Mouse (Mus musculus) retina, adult 2 months (tissue): ENCODE data around the gene Slc38a3.
A peak's percentile ranks its signal among the peaks of the same experiment; 100 is the strongest.

Experiments used
- DNase-seq: peaks from one replicate; pipeline ENCODE4 v3.0.0-alpha.2; 2012; ENCODE audit warnings: low read depth, low spot score

Gene Slc38a3

GRCm38 (mm10) chr9:107666751-107667205, 2.6 kb downstream of the Slc38a3 start:
- DNase-seq, result no peak

- DNase-seq, result no peak
Observed at GRCm38 (mm10) chr9:107665308-107665707, 4.0 kb downstream of the Slc38a3 start.

GRCm38 (mm10) chr9:107663525-107663924, 5.8 kb downstream of the Slc38a3 start:
- no peak for DNase-seq

GRCm38 (mm10) chr9:107662342-107662741, 7.0 kb downstream of the Slc38a3 start:
- no peak for DNase-seq

GRCm38 (mm10) chr9:107660777-107661176, 8.6 kb downstream of the Slc38a3 start:
- DNase-seq, result no peak

GRCm38 (mm10) chr9:107659961-107660360, 9.4 kb downstream of the Slc38a3 start:
- no peak for DNase-seq

- DNase-seq, result no peak
Observed at GRCm38 (mm10) chr9:107659551-107659950, 9.8 kb downstream of the Slc38a3 start.

GRCm38 (mm10) chr9:107658096-107658495, 11.2 kb downstream of the Slc38a3 start:
- no peak for DNase-seq

- peak; percentile 84 for DNase-seq
Observed at GRCm38 (mm10) chr9:107657144-107657543, 12.2 kb downstream of the Slc38a3 start.

- DNase-seq, result no peak
Observed at GRCm38 (mm10) chr9:107654585-107654984, 14.7 kb downstream of the Slc38a3 start.

GRCm38 (mm10) chr9:107653474-107653873, 15.9 kb downstream of the Slc38a3 start:
- no peak for DNase-seq

- DNase-seq, result no peak
Observed at GRCm38 (mm10) chr9:107650708-107651481, 18.4 kb downstream of the Slc38a3 start.

GRCm38 (mm10) chr9:107650225-107650624, 19.1 kb downstream of the Slc38a3 start:
- no peak for DNase-seq

GRCm38 (mm10) chr9:107648767-107649166, 20.6 kb downstream of the Slc38a3 start:
- DNase-seq, result no peak

- no peak for DNase-seq
Observed at GRCm38 (mm10) chr9:107646975-107647374, 22.4 kb downstream of the Slc38a3 start.

GRCm38 (mm10) chr9:107645577-107645976, 23.8 kb downstream of the Slc38a3 start:
- peak; percentile 74 for DNase-seq

- no peak for DNase-seq
Observed at GRCm38 (mm10) chr9:107645153-107645510, 24.2 kb downstream of the Slc38a3 start.

- DNase-seq, result peak; percentile 72
Observed at GRCm38 (mm10) chr9:107644495-107645152, 24.7 kb downstream of the Slc38a3 start.

- no peak for DNase-seq
Observed at GRCm38 (mm10) chr9:107643544-107644214, 25.7 kb downstream of the Slc38a3 start.

- DNase-seq, result no peak
Observed at GRCm38 (mm10) chr9:107641666-107642065, 27.7 kb downstream of the Slc38a3 start.

- DNase-seq, result no peak
Observed at GRCm38 (mm10) chr9:107640257-107640772, 29.0 kb downstream of the Slc38a3 start.

- DNase-seq, result no peak
Observed at GRCm38 (mm10) chr9:107637070-107637469, 32.3 kb downstream of the Slc38a3 start.
